Mouse (Mus musculus): Measurements from ENCODE around the gene Prune2. TPM values are rescaled to one million over a fixed set of nuclear protein-coding genes. Genes with fewer than 3 reads are reported as not detected.
A peak's percentile ranks its signal among the peaks of the same experiment; 100 is the strongest.

The Prune2 gene
- polyA plus RNA-seq, 1 experiment, result 61.8 TPM

DNA sequence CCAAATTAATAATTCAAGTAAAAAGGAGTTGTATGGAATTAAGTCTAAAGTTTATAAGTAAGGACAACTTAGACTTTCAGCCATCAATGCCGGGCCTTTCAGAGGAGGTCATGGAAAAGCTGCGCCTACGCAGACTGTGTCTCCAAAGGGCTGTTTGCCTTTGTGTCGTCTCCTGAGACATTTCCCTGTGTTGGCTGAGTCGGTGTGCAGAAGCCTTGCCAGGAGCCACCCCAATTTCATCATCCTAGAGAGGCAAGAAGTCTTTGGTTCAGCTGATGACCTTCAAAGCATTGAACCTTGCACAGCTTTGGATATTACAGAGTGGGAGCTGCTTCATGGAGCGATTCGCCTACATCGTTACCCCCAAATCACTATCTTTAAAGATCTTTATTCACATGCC, 270.2 kb downstream of the Prune2 start:
- Histone ChIP-seq H3K4me2 (ENCODE audit: low read depth) (no peak overlapping the region), H3K36me3 (ENCODE audit: control insufficient read depth, insufficient read depth) (peaks cover 5% of the 10 kb centered on the region), H3ac (ENCODE audit: control insufficient read depth, insufficient read length) (no peak overlapping the region), H3K27me3 (ENCODE audit: control insufficient read depth, insufficient read depth, insufficient read length) (no peaks in the 10 kb centered on the region), H3K79me2 (ENCODE audit: control insufficient read depth, insufficient read depth) (no peaks in the 10 kb centered on the region), H3K4me3 (no peak overlapping the region)
- TF ChIP-seq POLR2AphosphoS2 (IDR thresholded peaks at IDR 0.05; ENCODE audit: insufficient read length, low read depth), result peak; percentile 38
- TF ChIP-seq CEBPB (IDR thresholded peaks at IDR 0.05; ENCODE audit: insufficient read depth, poor library complexity, severe bottlenecking), result no peak

DNA sequence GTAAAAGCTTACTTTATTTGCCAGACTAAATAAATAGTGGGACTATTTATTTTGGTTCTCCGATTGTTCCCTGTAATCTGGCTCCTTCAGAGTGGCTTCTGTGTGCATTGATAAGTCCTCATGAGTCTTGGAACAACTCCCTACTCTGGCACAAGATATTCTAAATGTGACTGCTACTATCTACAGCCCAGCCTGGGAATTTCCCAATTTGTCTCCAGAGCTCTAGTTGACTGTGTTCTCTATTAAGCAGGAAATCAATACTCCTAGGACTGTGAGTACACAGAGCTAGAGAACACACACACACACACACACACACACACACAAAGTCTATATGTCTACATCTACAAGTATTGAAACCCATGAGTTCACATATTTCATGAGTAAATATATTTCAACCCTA, 274.1 kb downstream of the Prune2 start:
- Histone ChIP-seq H3K36me3 (ENCODE audit: control insufficient read depth, insufficient read depth) (no peaks in the 10 kb centered on the region), H3K79me2 (ENCODE audit: control insufficient read depth, insufficient read depth) (no peaks in the 10 kb centered on the region), H3K27me3 (ENCODE audit: control insufficient read depth, insufficient read depth, insufficient read length) (no peaks in the 10 kb centered on the region), H3ac (ENCODE audit: control insufficient read depth, insufficient read length) (no peak overlapping the region), H3K4me3 (no peak overlapping the region), H3K4me2 (ENCODE audit: low read depth) (no peak overlapping the region)
- no peak for TF ChIP-seq REST (IDR thresholded peaks at IDR 0.05; ENCODE audit: insufficient read depth, insufficient read length)
- TF ChIP-seq TCF12 (IDR thresholded peaks at IDR 0.05; ENCODE audit: insufficient read depth, poor library complexity, severe bottlenecking), result no peak
- TF ChIP-seq MAX (IDR thresholded peaks at IDR 0.05; ENCODE audit: low read depth), result no peak
- no peak for TF ChIP-seq MYOG (IDR thresholded peaks at IDR 0.05; ENCODE audit: control insufficient read depth in 1 of 3, insufficient read depth in 1 of 3, insufficient read length in 2 of 3, low read depth in 2 of 3)
- no peak for TF ChIP-seq E2F4 (IDR thresholded peaks at IDR 0.05; ENCODE audit: insufficient read depth)
- TF ChIP-seq TCF3 (IDR thresholded peaks at IDR 0.05; ENCODE audit: insufficient read length, low read depth), result no peak
- TF ChIP-seq USF1 (IDR thresholded peaks at IDR 0.05; ENCODE audit: low read depth), result no peak
- TF ChIP-seq MYOD1 (IDR thresholded peaks at IDR 0.05; ENCODE audit: control insufficient read depth in 1 of 3, insufficient read length in 2 of 3, low read depth in 2 of 3), result no peak

DNA sequence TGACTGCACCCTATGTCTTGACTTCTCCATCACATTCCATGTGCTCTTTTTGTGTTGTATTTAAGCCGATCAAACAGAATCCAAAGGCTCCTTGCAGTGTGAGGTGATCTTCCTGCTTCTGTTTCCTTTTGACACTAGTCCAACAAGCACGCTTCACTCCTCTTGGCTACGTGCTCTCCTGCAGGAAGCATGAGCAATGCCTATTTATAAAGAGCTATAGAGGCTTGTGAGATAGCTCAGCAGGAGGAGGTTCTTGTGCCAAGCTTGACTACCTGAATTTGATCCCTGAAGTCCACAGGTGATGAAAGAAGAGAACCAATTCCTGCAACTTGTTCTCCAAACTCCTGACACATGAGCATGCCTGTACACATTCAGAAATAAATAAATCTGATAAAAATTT, 282.6 kb downstream of the Prune2 start:
- Histone ChIP-seq H3K79me2 (ENCODE audit: control insufficient read depth, insufficient read depth) (no peaks in the 10 kb centered on the region), H3ac (ENCODE audit: control insufficient read depth, insufficient read length) (no peak overlapping the region), H3K36me3 (ENCODE audit: control insufficient read depth, insufficient read depth) (no peaks in the 10 kb centered on the region), H3K27me3 (ENCODE audit: control insufficient read depth, insufficient read depth, insufficient read length) (no peaks in the 10 kb centered on the region), H3K4me3 (no peak overlapping the region), H3K4me2 (ENCODE audit: low read depth) (no peak overlapping the region)
- no peak for TF ChIP-seq SRF (IDR thresholded peaks at IDR 0.05; ENCODE audit: control insufficient read depth, insufficient read length, low read depth)
- TF ChIP-seq E2F4 (IDR thresholded peaks at IDR 0.05; ENCODE audit: insufficient read depth), result no peak
- no peak for TF ChIP-seq MYOD1 (IDR thresholded peaks at IDR 0.05; ENCODE audit: control insufficient read depth in 1 of 3, insufficient read length in 2 of 3, low read depth in 2 of 3)
- TF ChIP-seq MYOG (IDR thresholded peaks at IDR 0.05; ENCODE audit: control insufficient read depth in 1 of 3, insufficient read depth in 1 of 3, insufficient read length in 2 of 3, low read depth in 2 of 3), result no peak
- TF ChIP-seq TCF3 (IDR thresholded peaks at IDR 0.05; ENCODE audit: insufficient read length, low read depth), result no peak
- no peak for TF ChIP-seq POLR2AphosphoS2 (IDR thresholded peaks at IDR 0.05; ENCODE audit: insufficient read length, low read depth)
- no peak for TF ChIP-seq TCF12 (IDR thresholded peaks at IDR 0.05; ENCODE audit: insufficient read depth, poor library complexity, severe bottlenecking)

DNA sequence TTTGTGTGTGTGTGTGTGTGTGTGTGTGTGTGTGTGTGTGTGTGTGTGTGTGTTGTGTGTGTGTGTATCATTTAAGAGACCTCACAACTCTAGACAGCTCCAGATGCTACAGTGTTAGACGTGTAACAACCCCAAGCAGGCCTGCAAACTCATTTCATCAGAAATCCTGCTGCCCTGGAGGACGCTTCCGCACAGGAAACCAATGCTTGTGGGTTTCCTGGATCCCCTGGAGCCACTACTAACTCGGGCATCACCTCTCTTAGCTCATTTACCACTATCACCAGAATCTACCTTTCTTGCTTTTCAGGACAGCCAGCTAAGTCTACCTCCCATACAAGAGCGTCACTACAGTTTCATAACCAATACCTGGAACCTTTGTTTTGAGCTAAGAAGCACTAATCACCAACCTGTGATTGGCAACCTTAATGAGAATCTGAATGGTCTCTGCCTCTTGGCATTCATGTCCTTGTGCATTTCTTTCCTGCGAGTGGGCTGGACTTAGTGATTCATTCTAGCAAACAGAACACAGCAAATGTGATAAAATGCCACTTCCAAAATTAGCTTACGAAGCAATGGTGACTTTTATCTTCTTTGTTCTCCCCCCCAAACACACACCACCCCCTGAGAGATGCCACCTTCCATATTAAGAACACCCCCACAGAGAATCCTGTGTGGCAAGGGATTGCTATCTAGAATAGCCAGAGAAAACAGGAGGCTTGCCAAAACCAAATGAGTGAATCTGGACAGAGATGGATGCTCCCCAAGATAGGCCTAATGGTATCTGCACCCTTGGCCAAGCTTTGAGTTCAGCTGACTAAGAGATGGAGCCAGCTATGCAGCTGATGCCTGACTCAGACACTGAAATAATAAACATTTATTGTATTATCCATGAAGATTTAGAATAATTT, 284.5 kb downstream of the Prune2 start:
- peak in 2 of 3 experiments; percentile 1 to 8 for TF ChIP-seq MYOG (IDR thresholded peaks at IDR 0.05; ENCODE audit: control insufficient read depth in 1 of 3, insufficient read depth in 1 of 3, insufficient read length in 2 of 3, low read depth in 2 of 3)
- TF ChIP-seq SRF (IDR thresholded peaks at IDR 0.05; ENCODE audit: control insufficient read depth, insufficient read length, low read depth), result no peak
- no peak for TF ChIP-seq E2F4 (IDR thresholded peaks at IDR 0.05; ENCODE audit: insufficient read depth)
- no peak overlapping the region for H3ac ChIP-seq (ENCODE audit: control insufficient read depth, insufficient read length)
- no peak overlapping the region for H3K4me3 ChIP-seq

DNA sequence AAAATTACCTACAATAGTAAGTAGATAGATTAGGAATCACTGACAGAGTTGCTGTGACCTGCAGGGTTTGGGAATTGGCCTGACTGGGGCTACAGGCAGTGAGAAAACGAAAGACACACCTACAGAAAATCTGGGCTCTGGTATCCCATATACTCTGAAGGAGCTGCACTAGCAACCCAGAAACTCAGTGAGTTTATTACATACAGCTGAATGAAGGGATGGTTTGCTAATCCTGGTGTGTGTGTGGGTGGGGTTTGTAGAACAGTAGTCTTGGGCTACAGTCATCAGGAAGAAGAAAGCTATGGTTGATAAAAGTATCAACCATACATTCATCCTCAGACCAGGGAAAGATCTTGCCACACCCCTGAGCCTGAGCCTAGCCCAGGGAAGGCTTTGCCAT, 285.3 kb downstream of the Prune2 start:
- H3K79me2 ChIP-seq (ENCODE audit: control insufficient read depth, insufficient read depth), result no peaks in the 10 kb centered on the region
- H3K4me2 ChIP-seq (ENCODE audit: low read depth), result no peak overlapping the region
- H3K36me3 ChIP-seq (ENCODE audit: control insufficient read depth, insufficient read depth), result no peaks in the 10 kb centered on the region
- H3K27me3 ChIP-seq (ENCODE audit: control insufficient read depth, insufficient read depth, insufficient read length), result no peaks in the 10 kb centered on the region
- no peak overlapping the region for H3K4me3 ChIP-seq
- H3ac ChIP-seq (ENCODE audit: control insufficient read depth, insufficient read length), result no peak overlapping the region
- no peak for TF ChIP-seq POLR2A (IDR thresholded peaks at IDR 0.05; ENCODE audit: insufficient read length, low read depth)
- no peak for TF ChIP-seq REST (IDR thresholded peaks at IDR 0.05; ENCODE audit: insufficient read depth, insufficient read length)

More for the DNA sequence above, 284.5 kb downstream of the Prune2 start:
- Histone ChIP-seq H3K4me2 (ENCODE audit: low read depth) (peak overlapping the region; percentile 27), H3K27me3 (ENCODE audit: control insufficient read depth, insufficient read depth, insufficient read length) (no peaks in the 10 kb centered on the region), H3K36me3 (ENCODE audit: control insufficient read depth, insufficient read depth) (no peaks in the 10 kb centered on the region), H3K79me2 (ENCODE audit: control insufficient read depth, insufficient read depth) (no peaks in the 10 kb centered on the region)

DNA sequence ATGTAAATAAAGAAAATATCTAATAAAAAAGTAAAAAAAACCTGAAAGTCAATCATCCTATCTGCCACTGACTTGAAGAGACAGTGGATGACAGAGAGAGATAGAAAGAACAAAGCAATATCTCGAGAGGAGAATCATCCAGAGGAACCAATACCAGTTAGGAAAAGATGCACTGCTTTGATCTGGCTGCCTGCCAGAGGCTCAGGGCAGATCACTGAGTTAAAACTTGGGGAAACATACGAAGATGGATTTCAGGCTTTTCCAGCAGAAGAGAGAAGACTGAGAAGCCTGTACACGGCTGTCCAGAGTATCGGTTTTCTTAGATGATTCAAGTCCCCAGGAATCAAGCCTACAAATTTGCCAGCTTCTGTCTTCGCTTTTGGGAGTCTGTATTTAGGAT, 287.0 kb downstream of the Prune2 start:
- peak overlapping the region; percentile 24 for H3K4me2 ChIP-seq (ENCODE audit: low read depth)
- H3K79me2 ChIP-seq (ENCODE audit: control insufficient read depth, insufficient read depth), result no peaks in the 10 kb centered on the region
- TF ChIP-seq MYOG (IDR thresholded peaks at IDR 0.05; ENCODE audit: control insufficient read depth in 1 of 3, insufficient read depth in 1 of 3, insufficient read length in 2 of 3, low read depth in 2 of 3), result no peak
- no peak for TF ChIP-seq USF1 (IDR thresholded peaks at IDR 0.05; ENCODE audit: low read depth)
- no peak for TF ChIP-seq E2F4 (IDR thresholded peaks at IDR 0.05; ENCODE audit: insufficient read depth)
- TF ChIP-seq MAX (IDR thresholded peaks at IDR 0.05; ENCODE audit: low read depth), result no peak
- TF ChIP-seq POLR2A (IDR thresholded peaks at IDR 0.05; ENCODE audit: insufficient read length, low read depth), result no peak
- no peak for TF ChIP-seq POLR2AphosphoS2 (IDR thresholded peaks at IDR 0.05; ENCODE audit: insufficient read length, low read depth)
- no peak for TF ChIP-seq TCF3 (IDR thresholded peaks at IDR 0.05; ENCODE audit: insufficient read length, low read depth)
- TF ChIP-seq CEBPB (IDR thresholded peaks at IDR 0.05; ENCODE audit: insufficient read depth, poor library complexity, severe bottlenecking), result no peak
- TF ChIP-seq SRF (IDR thresholded peaks at IDR 0.05; ENCODE audit: control insufficient read depth, insufficient read length, low read depth), result no peak
- no peak for TF ChIP-seq REST (IDR thresholded peaks at IDR 0.05; ENCODE audit: insufficient read depth, insufficient read length)
- no peak for TF ChIP-seq TCF12 (IDR thresholded peaks at IDR 0.05; ENCODE audit: insufficient read depth, poor library complexity, severe bottlenecking)
- no peak for TF ChIP-seq MYOD1 (IDR thresholded peaks at IDR 0.05; ENCODE audit: control insufficient read depth in 1 of 3, insufficient read length in 2 of 3, low read depth in 2 of 3)
- no peak overlapping the region for H3ac ChIP-seq (ENCODE audit: control insufficient read depth, insufficient read length)
- no peak overlapping the region for H3K4me3 ChIP-seq
- no peaks in the 10 kb centered on the region for H3K27me3 ChIP-seq (ENCODE audit: control insufficient read depth, insufficient read depth, insufficient read length)
- no peaks in the 10 kb centered on the region for H3K36me3 ChIP-seq (ENCODE audit: control insufficient read depth, insufficient read depth)

All from myocyte (in vitro differentiated cells).